Mouse (Mus musculus) gastrocnemius, postnatal 4 days (tissue): Measurements from ENCODE around the gene Ldhal6b. TPM values are rescaled to one million over a fixed set of nuclear protein-coding genes. Genes with fewer than 3 reads are reported as not detected.
A peak's percentile ranks its signal among the peaks of the same experiment; 100 is the strongest.

Experiments
- DNase-seq, 2 experiments: peaks; one replicate each; pipeline ENCODE4 v3.0.0; 2021 to 2022; ENCODE audit warnings: low spot score in 2 of 2, mixed read lengths in 2 of 2
- total RNA-seq, 2 experiments: library from RNA; stranded (reverse); gene quantifications; 2 replicates each; pipeline ENCODE4 v1.2.3; 2021

The Ldhal6b gene
- total RNA-seq, 2 experiments from 2014 or later, result 0.91 to 1.1 TPM

DNA sequence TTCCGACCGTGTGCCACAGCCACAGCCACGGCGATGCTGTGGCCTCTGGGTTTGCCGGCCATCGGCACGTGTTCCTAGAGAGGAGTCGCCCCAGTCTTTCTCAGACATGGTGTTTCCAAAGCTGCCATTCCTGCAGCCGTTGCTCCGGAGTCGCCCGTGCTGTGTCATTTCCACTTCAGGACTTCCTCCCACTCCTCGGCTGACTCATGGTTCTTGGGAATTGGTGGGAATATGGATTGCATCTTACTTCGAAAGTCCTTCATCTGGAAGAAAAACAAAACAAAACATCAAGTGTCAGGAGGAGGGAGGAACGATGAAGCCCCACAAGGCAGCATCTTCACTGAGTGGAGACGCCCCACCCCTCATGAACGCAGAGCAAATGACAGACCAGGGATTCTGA lies 7.4 kb downstream of the Ldhal6b start:
- no peak for DNase-seq

DNA sequence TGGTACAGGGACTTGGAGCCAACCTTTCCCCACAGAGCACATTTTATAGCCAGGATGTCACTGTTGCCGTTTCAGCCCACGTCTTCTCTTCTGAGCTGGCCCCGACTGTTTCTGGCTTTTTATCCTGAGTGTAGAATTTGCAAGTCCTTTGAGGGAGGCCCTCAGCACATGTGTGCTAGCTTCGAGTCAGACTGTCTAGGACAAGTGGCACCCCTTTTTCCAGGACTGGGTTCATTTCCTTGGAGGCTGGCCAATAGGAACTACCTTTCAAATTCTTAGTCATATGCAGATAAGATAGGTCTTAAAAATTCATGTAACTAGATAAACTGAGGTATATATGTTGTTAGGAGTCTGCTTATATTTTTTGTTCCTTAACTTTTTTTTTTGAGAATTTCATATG lies 8.2 kb downstream of the Ldhal6b start:
- no peak for DNase-seq

DNA sequence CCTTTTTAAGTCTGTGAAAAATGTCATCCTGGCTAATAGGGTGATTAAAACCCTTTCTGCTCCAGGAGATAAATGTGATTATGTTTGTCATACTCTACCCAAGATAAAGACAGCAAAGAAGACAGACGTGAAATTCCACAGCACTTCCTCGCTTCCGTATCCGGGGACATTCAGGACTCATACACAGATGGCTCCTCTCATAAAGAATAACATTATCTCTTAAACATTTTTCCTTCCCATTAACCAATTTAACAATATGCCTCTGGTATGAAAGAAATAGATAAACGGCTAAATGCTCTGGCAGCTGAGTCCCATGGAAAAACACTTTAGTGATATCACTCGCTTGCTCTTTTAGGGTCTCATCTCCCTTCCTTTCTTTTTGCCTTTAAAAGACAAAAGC lies 11.5 kb downstream of the Ldhal6b start:
- no peak for DNase-seq

DNA sequence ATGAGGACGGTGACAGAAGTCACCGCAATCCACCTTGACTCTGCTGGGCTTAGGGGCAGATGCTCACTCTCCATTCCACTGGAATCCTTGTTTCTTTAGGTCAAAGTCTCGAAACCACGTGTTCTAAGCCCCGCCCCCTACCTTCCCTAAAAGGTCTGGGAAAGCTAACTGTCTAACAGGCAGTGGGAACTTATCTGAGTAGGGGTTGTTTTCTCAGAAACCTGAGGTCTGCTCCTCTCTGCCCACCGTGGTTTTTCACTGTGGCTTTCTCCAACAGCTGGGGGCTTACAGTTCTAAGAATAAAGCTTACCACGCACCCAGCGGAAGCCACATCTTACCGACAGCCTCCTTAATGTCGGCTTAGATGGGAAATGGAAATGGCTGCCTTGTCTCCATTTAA lies 12.0 kb downstream of the Ldhal6b start:
- no peak for DNase-seq

DNA sequence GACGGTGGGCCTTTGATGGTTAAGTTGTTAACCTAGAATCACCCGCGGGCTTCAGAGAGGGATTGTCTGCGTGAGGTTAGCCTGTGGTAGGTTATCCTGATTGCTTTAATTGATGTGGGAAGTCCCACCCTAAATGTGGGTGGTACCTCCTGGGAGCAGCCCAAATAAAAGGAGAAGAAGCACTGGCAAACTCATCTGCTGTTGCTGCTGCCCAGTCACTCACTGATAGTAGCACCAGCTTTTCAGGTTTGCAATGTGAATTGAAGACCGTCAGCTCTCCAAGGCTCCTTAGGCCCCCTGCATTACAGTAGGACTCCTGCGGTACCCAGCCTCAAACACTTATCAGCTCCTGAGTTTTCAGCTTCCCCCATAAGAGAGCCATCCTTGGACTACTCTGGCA lies 14.7 kb downstream of the Ldhal6b start:
- DNase-seq, result no peak

DNA sequence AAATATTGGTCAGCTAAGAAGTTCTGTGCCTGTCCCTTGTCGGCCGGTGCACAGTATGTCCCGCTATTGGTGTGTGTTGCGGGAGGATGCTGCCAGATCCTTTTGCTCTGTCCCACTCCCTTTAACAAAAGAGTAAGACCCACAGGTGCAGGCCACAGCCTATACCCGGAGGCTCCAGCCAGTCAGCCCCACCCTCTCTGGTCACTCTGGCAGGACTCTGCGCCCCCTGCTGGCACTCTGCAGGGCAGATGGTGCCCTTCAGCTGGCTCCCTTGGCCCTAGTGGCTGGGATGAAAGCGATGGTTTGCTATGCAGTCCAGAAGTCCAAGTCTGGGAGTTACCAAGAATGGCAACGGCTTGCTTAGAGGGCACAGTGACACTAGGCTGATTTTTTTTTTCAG lies 15.9 kb downstream of the Ldhal6b start:
- peak; percentile 57 to 76 for DNase-seq

DNA sequence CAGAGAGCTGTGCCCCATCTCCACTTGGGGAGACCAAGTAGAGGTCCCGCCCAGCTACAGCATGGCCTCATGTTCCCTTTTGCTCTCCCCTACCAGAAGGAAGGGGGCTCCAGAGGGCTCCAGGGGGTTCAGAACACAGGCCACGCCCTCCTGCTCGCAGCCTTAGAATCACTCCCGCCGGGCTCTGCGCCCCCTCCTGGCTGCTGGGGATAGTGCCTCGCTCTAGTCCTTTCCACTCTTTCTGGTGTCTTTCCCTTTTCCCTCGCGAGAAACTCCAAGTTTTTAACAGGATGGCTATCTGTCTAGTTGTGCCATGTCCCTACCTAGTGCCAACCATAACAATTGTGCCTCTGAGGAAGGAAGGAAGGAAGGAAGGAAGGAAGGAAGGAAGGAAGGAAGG lies 16.5 kb downstream of the Ldhal6b start:
- peak; percentile 68 to 73 for DNase-seq

DNA sequence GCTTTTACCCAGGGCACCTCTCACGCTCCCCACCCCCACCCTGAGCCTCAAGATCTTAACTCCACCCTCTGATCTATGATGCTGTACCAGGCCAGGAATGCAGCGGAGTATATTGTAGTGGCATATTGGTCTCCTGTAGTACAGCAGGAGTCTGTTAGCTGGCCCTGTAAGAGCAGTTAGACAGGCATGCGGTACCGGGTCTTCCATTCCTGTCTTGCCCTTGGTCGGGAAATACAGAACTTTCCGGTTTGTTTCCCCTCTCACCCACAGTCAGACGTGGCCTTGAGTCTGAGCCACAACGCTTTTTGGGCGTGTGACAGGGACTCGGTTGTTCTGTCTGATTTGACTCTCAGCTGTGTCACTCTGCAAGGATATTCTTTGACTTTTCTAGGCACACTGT lies 17.3 kb downstream of the Ldhal6b start:
- no peak for DNase-seq

DNA sequence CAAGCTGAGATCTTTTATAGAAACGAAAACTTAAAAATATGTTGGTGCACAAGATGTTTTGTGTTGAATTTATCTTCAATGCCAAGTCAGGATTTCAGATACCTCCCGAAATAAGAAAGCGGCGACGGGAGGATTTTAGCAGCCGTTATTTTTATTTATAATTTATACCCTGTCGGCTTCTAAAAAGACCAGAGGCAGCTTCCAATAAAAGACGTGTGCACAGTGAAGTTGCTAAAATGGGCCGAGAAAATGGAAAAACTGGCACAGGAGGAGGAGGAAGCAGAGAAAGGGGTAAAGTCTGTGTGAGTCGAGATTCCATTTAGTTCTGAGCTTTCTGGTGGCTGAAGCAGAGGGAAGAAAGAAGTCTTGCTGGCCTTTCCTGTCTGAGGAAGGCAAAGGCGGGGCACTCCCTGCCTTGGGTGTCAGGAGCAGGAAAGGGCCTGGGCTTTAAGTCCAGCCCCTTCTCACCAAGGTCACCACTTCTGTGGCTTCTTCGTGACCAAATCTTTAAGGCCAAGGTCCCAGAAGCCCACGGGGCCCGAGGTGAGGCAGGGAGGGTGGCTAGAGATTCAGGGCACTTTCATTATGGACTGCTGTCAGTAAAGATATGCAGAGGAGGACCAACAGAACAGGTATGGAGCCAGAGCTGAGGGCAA lies 18.0 kb downstream of the Ldhal6b start:
- no peak for DNase-seq

DNA sequence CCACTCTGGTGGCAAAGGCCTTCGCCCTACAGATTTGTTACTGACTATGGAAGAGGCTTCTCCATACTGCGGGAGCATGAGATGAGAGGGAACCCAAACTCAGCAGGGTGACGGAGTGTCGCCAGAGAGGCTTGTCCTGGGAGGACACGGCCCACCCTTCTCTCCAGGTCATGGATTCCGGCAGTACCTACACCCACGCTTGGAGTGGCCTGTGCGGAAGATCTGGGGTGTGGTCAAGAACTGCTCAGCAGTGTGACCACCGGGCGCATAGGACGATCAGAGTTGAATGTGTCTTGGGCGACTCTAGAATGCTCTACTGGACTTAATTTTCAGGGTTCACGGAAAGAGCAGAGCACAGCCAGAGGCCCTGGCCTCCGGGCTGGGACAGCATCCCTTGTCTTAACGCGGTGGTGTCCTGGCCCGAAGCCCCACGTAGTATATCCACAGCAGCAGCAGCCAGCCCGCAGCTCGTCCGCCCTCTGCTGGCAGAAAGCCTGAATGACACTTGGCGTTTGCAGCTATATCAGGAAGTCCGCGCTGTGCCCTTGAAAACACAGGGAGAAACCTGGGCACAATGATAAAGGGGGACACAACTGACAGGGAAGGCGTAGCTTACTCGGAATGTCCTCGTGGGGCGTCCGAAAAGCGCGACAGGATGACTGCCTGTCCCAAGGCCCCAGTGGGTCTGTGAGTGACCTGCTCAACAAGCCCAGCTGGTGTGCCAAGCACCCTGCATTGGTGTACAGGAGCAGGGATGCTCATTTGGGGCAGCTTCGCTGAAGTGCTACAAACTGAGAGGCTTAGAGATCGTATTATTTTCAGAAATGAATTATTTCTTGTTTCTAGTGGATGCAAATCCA lies 21.2 kb downstream of the Ldhal6b start:
- peak; percentile 78 to 89 for DNase-seq

DNA sequence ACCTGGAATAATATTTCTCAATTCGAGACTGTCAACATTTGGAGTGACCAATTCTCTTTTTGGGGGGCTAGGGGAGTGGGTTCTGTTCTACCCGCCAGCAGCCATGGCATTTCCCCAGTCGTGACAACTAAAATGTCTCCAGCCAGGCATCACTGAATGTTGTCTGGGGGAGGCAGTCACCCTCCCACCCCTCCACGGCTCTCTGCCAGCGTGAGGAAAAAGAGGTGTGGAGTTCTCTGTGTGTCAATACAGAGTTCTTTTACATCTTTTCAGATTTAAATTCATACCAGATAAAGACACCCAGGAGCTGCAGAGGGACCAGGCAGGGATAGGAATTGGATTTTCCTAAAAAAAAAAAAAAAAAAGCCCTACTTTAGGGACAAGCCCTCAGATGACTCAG lies 22.4 kb downstream of the Ldhal6b start:
- no peak for DNase-seq

DNA sequence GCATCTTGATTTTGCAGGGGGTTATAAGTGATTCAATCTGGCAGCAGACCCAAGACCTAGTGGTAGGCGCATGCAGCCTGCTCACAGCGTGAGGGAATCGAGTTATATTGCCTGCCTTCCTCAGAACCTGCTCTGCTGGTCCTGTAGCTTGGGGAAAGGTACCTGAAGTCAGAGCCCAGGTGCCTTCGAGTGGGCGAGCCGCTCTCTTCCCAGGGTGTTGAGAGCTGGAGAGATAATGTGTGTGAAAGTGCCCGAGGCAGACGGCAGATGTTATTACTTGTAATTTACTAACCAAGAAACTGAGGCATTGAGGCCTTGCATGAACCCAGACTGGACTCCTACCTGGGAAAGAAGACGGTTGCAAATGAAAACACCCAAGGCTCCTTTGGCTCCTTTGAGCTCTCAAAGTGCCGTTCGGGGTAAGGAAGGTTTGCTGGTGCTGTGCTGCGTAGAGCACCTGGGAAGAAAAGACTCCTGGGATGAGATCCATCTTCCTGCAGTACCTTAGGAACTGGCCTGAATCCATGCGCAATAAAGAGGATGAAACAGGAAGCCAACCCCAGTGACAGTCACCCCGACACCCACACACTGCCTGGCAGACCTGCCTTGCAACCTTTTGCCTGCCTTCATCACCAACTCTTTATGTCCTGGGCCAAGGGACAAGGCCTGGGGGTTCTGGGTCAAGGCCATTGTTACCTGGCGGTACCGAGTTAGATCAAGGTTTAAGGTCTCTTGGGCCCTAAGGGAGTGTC lies 22.9 kb downstream of the Ldhal6b start:
- DNase-seq, result no peak

DNA sequence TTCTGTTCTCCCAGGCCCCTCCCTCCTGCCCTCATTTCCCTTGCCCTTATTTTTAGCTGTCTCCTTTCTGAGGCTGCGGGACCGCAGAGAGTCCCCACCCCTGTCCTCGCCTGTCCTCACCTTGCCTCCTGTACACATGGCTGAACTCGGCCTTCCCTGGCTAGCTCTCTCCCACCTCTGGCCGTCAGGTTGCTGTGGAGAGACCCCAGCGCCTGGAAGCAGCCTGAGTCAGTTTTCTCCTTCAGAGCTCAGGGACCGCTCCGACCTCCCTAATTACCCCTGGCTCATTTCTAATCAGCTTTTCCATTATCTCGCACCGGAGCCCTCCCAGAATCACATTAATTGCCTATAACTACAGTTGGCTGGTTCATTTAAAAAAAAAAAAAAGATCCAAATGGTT lies 27.9 kb downstream of the Ldhal6b start:
- no peak for DNase-seq

DNA sequence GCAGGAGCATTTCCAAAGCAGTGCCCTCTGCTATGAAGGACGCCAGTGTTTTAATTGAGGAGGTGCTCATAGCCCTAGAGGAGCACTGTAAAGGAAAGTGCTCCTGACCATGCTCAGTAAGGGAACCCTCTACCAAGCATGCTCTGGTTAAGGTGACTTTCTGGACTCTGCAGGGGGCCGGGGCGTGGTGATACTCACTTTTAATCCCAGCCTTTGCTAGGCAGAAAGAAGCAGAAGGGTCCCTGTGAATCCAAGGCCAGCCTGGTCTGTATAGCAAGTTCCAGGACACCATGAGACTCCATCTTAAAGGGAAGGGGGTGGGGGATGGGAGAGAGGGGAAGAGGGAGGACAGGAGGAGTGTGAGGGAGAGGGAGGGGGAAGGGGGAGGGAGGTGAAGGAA lies 30.2 kb downstream of the Ldhal6b start:
- DNase-seq, result no peak

DNA sequence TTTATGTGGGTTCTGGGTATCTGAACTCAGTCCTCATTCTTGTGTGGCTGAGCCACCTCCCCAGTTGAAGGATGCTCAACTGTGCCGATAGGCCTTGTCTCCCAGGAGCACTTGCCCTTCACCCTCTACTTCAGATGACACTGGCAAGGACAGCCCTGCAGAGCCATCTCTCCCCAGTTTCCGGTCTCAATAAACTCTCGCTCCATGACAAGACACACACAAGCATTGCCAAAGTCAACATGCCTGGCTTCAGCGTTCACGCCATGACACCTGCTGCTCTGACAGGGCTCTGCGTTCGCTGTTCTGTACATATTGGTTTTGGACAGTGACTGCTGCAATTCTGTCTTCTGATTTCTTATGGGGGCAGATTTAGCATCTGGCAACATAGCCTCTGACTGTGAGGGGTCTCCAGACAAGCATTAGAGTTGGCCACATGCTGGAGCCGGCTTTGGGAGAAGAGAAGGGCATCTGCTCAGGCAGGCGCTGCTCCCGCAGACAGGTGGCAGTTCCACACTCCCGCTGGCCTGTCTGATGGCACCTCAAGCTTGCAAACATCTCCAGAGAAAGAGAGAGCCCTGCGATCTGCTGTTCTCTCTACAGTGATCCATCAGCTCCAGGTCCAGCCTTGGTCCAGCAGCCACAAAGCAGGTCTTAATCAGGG lies 31.6 kb downstream of the Ldhal6b start:
- no peak for DNase-seq

DNA sequence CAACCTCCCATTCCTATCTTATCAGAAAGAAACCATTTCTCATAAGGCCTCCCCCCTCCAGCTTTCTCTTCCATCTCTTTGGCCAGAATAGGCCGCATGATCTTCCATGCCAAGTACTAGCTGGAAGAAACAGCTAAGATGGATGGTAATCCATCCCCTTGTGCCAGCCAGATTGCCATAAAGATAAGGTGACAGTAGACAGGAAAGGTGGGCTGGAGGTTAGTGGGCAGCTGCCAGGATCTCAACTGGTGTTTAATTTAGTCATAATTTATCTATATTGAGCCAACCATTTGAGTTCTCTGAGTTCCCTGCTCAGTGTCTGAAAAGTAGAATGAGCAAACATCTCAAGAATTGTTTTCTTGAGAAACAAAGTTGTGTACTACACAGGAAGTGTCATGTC lies 32.9 kb downstream of the Ldhal6b start:
- no peak for DNase-seq

DNA sequence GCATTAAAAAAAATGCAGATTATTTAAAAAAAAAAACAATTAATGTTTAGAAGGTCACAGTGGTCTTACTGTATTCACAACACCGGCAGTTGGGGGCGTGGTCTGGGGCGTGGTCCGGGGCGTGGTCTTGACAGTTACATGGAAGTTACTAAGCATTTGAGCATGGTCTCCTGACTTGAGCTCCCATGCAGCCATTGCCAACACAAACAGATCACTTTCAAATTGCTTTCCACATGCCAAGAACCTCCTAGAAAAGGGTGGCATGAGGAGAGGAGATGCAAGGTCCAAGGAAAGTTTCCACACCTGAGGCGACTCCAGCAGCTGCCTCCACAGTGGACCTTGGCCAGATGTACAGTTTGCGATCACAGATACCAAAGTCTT lies 40.6 kb downstream of the Ldhal6b start:
- DNase-seq, result no peak

DNA sequence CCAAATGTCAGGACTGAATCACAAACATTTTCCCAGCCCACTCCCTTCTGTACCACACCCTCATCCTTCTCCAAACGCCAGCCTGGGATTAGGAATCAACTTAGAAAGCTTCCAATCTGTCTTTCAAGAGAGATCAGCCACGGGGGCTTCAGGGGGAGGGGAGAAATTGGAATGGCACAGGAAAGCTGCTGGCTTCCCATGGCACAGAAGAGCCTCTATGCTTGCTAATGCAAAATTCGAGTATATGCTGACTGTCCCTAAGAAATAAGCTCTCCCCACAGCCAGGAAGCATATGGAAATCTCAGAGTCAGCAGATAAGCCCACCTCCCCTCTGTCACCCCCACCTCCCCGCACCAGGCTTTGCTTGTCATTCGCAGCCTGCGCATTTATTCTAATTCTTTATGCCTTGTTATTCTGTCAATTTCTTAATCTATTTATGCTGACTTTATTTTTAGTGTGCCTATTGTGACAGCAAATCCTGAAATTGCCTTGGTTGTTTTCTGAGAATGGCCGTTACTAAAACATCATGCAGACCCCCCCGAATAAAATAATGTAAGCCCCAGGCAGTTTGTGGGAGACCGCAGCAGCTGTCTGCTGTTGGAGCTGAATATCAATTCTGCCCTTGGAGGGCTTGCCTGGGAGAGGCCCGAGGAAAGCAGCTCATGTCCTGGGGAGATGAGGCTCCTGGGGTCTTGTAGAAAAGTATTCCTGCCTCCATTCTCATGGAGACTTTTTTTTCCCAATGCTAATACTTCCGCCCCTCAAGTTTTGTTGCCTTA lies 41.2 kb downstream of the Ldhal6b start:
- DNase-seq, result no peak

DNA sequence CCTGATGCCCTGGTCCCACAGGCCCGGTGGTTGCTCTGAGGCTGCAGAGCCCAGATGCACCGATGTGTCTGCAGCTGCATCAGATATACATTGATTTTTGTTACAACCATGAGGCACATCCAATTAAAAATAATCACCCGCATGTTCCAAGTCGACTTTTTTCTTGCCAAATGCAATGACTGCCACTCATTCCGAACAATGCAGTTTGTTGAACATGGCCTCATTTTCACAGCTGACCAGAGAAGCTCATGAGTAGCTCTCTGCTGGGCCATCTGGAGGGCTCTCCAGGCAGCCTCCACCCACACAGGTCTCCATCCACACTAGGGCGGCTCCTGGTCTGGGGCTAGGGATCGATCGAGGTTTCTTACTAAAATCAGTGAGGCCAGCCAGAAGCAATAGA lies 45.6 kb downstream of the Ldhal6b start:
- DNase-seq, result no peak

DNA sequence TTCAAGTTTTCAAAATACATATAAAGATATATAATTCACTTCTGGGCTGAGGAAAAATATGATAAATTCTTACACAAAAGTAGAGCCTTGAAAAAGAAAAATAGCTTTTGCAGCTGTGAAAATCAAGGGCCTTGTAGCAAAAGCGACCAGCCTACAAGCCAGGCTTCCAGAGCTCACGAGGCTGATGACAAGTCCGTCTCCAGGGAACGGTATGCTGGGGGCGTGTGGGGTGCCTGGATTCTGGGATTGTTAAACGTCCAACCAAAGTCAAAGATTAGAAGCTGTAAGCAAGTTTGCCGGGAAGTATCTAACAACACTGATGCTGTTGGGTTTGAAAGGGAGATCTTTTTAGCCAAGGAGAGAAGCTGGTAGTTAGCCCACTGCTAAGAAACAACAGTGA lies 47.0 kb downstream of the Ldhal6b start:
- no peak for DNase-seq

DNA sequence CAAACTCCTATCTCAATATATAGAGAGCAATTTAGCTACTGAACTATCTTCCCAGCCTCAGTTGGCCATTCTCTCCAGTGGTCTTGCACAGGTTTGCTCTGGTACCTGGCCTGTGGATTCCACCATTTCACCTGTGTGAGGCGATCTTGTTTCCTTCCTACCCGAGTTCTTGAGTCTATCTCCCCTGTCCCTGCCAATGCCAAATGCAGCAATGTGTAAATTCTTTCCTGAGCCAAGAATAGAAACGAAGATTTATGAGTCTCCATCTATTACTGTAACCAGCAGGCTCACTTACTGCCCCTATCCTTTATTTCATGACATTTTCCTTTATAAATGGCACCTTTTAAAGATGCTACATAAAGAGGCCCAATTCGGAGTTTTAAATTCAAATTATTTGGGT lies 47.5 kb downstream of the Ldhal6b start:
- no peak for DNase-seq
